Mouse (Mus musculus) small intestine, adult 2 months (tissue): ENCODE data around the gene Atp1a4. TPM values are rescaled to one million over a fixed set of nuclear protein-coding genes. Genes with fewer than 3 reads are reported as not detected.

Experiments used
- H3K27ac ChIP-seq: fragments of 200-500 bp; 2 replicates; pipeline ENCODE4 v1.5.1; 2012; ENCODE audit warnings: low read depth, low read length, control low read depth, inconsistent platforms; ENCODE audit not compliant: insufficient read depth
- H3K27me3 ChIP-seq: fragments of 200-500 bp; 2 replicates; pipeline ENCODE4 v1.6.1; 2012; ENCODE audit warnings: mild to moderate bottlenecking, moderate library complexity, low read length, inconsistent platforms; ENCODE audit not compliant: control insufficient read depth, insufficient read depth
- H3K36me3 ChIP-seq: fragments of 200-500 bp; 2 replicates; pipeline ENCODE4 v1.6.1; 2012; ENCODE audit warnings: mild to moderate bottlenecking, low read length, control low read depth, inconsistent platforms; ENCODE audit not compliant: control insufficient read depth, insufficient read depth
- H3K4me1 ChIP-seq: fragments of 200-500 bp; 2 replicates; pipeline ENCODE4 v1.6.1; 2012; ENCODE audit warnings: low read length, inconsistent platforms, mixed read lengths; ENCODE audit not compliant: control insufficient read depth, insufficient read depth, insufficient read length
- H3K4me3 ChIP-seq: fragments of 200-500 bp; 2 replicates; pipeline ENCODE4 v1.5.1; 2012; ENCODE audit warnings: low read depth, mild to moderate bottlenecking, control low read depth, inconsistent platforms, low read length, moderate library complexity
- CTCF ChIP-seq: fragments of 200-500 bp; IDR thresholded peaks from 2 replicates; pipeline ENCODE4 v1.5.1; 2012; ENCODE audit warnings: low read depth, mild to moderate bottlenecking, control low read depth, inconsistent platforms, low read length, moderate library complexity, mixed read lengths; ENCODE audit not compliant: insufficient replicate concordance, insufficient read length; ENCODE audit errors: extremely low read depth
- POLR2A ChIP-seq: fragments of 200-500 bp; IDR thresholded peaks from 2 replicates; pipeline ENCODE4 v1.6.1; 2012; ENCODE audit warnings: low read depth, mild to moderate bottlenecking, control low read depth, inconsistent platforms, low read length, moderate library complexity
- WGBS: fragments of 180-500 bp; shearing (Covaris S2); methylation state at CpG from one replicate; pipeline ENCODE4 v1.1.7; 2018; 5-methylcytosine and 5-hydroxymethylcytosine counted together
- polyA plus RNA-seq: library from polyadenylated mRNA; depleted of rRNA; stranded (reverse); fragments of >200 nt; gene quantifications from 2 replicates; pipeline ENCODE4 v1.2.3, GENCODE M21; 2012

Atp1a4 gene
- polyA plus RNA-seq, 1 experiment: not detected

- Histone ChIP-seq H3K27ac (no peak overlapping the region), H3K36me3 (peaks cover 53% of the 10 kb centered on the region), H3K27me3 (no peaks in the 10 kb centered on the region), H3K4me1 (no peaks in the 10 kb centered on the region; the same call in 1 of the 2 replicates), H3K4me3 (no peak overlapping the region)
- TF ChIP-seq CTCF: no peak
- no peak for TF ChIP-seq POLR2A
- 82% methylated on average over 3 of the region's 3 CpGs for WGBS
Observed at GRCm38 (mm10) chr1:172197146-172197545, 61.1 kb downstream of the Atp1a4 start.

DNA sequence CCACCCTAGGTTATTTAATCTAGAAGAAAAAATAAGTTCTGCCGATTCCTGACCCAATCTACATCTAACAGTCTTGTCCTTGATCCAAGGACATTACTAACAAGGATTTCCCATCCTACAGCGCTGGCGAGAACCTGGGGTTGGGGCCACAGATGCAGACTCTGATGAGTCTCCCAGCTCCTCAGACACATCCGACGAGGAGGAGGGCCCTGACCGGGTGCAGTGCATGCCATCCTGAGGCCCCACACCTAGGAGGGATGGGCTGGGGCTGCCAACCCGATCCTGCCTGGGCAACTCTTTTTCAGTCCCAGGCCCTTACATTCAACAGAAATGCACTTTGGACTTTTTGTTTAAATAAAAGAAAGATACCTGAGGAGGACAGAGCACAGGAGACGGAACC lies 63.8 kb downstream of the Atp1a4 start:
- no peak for TF ChIP-seq CTCF
- no peak for TF ChIP-seq POLR2A
- Histone ChIP-seq H3K27ac (no peak overlapping the region), H3K36me3 (peaks cover 68% of the 10 kb centered on the region), H3K27me3 (no peaks in the 10 kb centered on the region), H3K4me1 (no peaks in the 10 kb centered on the region), H3K4me3 (no peak overlapping the region)
- 58% methylated on average over 8 of the region's 8 CpGs for WGBS

DNA sequence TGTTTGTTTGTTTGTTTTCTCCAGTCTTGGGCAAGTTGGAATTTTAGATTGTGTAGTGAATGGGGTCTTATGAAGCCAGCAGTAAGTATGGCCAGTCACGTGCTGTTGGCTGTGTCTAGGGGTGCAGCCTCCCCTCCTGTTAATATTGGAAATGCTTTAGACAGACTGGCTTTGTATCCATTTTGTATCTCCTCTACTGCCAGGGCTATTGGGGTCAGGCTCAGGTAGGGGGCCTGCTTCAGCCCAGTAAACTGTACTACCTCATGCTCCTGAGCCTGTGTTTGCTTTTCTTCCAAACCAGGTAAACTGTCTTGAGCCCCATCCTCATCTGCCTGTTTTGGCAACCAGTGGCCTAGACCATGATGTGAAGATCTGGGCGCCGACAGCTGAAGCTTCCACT lies 66.0 kb downstream of the Atp1a4 start:
- Histone ChIP-seq H3K4me3 (no peak overlapping the region), H3K4me1 (no peaks in the 10 kb centered on the region), H3K27ac (no peak overlapping the region), H3K27me3 (no peaks in the 10 kb centered on the region), H3K36me3 (peaks cover 64% of the 10 kb centered on the region)
- WGBS: 91% methylated on average over 3 of the region's 3 CpGs
- no peak for TF ChIP-seq CTCF
- no peak for TF ChIP-seq POLR2A

GRCm38 (mm10) chr1:172191578-172191977 lies 66.6 kb downstream of the Atp1a4 start:
- H3K4me1 ChIP-seq: no peaks in the 10 kb centered on the region
- no peak overlapping the region for H3K4me3 ChIP-seq
- TF ChIP-seq POLR2A (no peak), CTCF (no peak)
- H3K36me3 ChIP-seq: peaks cover 65% of the 10 kb centered on the region
- no peaks in the 10 kb centered on the region for H3K27me3 ChIP-seq
- no peak overlapping the region for H3K27ac ChIP-seq
- 84% methylated on average over 2 of the region's 2 CpGs for WGBS

GRCm38 (mm10) chr1:172188891-172189290 lies 69.3 kb downstream of the Atp1a4 start:
- H3K4me1 ChIP-seq: no peaks in the 10 kb centered on the region
- H3K4me3 ChIP-seq: no peak overlapping the region
- H3K27me3 ChIP-seq: no peaks in the 10 kb centered on the region
- TF ChIP-seq POLR2A (no peak), CTCF (peak; percentile 48; the same call in 1 of the 2 replicates)
- H3K27ac ChIP-seq: no peak overlapping the region
- 66% methylated on average over 4 of the region's 4 CpGs for WGBS
- peaks cover 58% of the 10 kb centered on the region for H3K36me3 ChIP-seq

DNA sequence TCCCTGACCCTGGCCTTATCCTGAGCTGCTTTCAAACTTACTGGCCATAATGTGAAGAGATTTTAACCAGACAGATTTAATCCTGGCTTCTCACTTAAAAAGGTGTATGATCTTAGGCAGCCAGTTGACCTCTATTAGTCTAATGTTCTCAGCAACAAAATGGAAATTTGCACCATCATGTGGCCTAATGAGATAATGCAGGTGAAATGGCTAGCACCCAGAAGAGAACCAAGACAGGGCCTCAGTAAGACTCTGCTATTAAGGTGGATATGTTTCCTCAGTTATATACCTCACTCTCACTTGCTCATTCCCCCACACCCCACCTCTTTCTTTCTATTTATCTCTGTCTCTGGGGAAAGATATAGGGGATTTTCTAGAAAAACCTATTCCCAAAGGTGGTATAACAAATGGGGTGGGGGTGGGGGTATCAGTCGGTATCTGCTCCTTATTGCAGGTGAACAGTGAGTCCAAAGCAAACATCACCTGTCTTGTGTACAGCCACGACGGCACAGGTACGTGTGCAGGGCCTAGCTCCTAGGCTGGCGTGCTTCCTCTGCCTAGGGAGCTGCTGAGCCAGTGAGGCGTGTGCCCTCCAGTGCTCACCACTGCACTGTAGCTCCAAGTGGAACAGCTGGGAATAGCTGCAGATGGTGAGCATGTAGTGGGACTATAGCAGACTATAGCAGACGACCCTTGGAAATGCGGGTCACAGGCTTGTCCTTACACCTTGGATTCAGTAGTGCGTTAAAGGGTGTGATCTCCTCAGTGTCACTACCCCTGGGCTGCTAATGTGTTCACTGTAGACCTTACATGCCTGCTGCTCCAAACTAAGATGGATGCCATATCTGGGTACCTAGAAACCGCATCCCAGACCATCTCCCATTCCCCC lies 71.6 kb downstream of the Atp1a4 start:
- TF ChIP-seq CTCF (no peak), POLR2A (no peak)
- Histone ChIP-seq H3K4me1 (no peaks in the 10 kb centered on the region), H3K36me3 (peaks cover 57% of the 10 kb centered on the region), H3K27me3 (no peaks in the 10 kb centered on the region), H3K27ac (no peak overlapping the region), H3K4me3 (no peak overlapping the region)
- WGBS: 92% methylated on average over 10 of the region's 10 CpGs

- peaks cover 59% of the 10 kb centered on the region for H3K36me3 ChIP-seq
- H3K27me3 ChIP-seq: no peaks in the 10 kb centered on the region
- no peak overlapping the region for H3K27ac ChIP-seq
- TF ChIP-seq CTCF: no peak
- TF ChIP-seq POLR2A: no peak
- no peak overlapping the region for H3K4me3 ChIP-seq
- H3K4me1 ChIP-seq: no peaks in the 10 kb centered on the region
Observed at GRCm38 (mm10) chr1:172183915-172184314, 74.3 kb downstream of the Atp1a4 start.
